Mouse (Mus musculus): ENCODE results near the gene Rnase9. TPM values are rescaled to one million over a fixed set of nuclear protein-coding genes. Genes with fewer than 3 reads are reported as not detected.

The Rnase9 gene
- total and polyA plus RNA-seq, 2 experiments from 2014 or later, result not detected

- no peaks in the 10 kb centered on the region for H3K9me3 ChIP-seq (ENCODE audit: low read length)
- no peaks in the 10 kb centered on the region for H3K27me3 ChIP-seq (ENCODE audit: insufficient read depth, low read length)
- H3K27ac ChIP-seq, result no peak overlapping the region
- no peak overlapping the region for H3K9ac ChIP-seq (replicated peaks; ENCODE audit: low read length)
- no peak for DNase-seq (ENCODE audit: low spot score)
- H3K4me2 ChIP-seq (ENCODE audit: low read depth, low read length), result no peak overlapping the region
- H3K36me3 ChIP-seq (ENCODE audit: insufficient read depth, low read length), result no peaks in the 10 kb centered on the region
- 89% methylated on average over 4 of the region's 4 CpGs for WGBS
- H3K4me3 ChIP-seq (ENCODE audit: low read length), result no peak overlapping the region
- no peak for ATAC-seq
- TF ChIP-seq CTCF (IDR thresholded peaks at IDR 0.05; ENCODE audit: low read depth), result no peak
- H3K4me1 ChIP-seq (ENCODE audit: insufficient read depth, low read length), result no peaks in the 10 kb centered on the region
Measured at GRCm38 (mm10) chr14:51085911-51086310, 44.2 kb upstream of the Rnase9 start.

- DNase-seq (ENCODE audit: low spot score) (no peak), ATAC-seq (no peak)
- Histone ChIP-seq H3K4me2 (ENCODE audit: low read depth, low read length) (no peak overlapping the region), H3K27me3 (ENCODE audit: insufficient read depth, low read length) (no peaks in the 10 kb centered on the region), H3K4me3 (ENCODE audit: low read length) (no peak overlapping the region), H3K9me3 (ENCODE audit: low read length) (no peaks in the 10 kb centered on the region), H3K9ac (replicated peaks; ENCODE audit: low read length) (no peak overlapping the region), H3K36me3 (ENCODE audit: insufficient read depth, low read length) (no peaks in the 10 kb centered on the region), H3K27ac (no peak overlapping the region), H3K4me1 (ENCODE audit: insufficient read depth, low read length) (no peaks in the 10 kb centered on the region)
- TF ChIP-seq CTCF (IDR thresholded peaks at IDR 0.05; ENCODE audit: low read depth), result no peak
- 90% methylated on average over 2 of the region's 2 CpGs for WGBS
Measured at GRCm38 (mm10) chr14:51085086-51085485, 43.4 kb upstream of the Rnase9 start.

- no peak overlapping the region for H3K9ac ChIP-seq (replicated peaks; ENCODE audit: low read length)
- no peak for ATAC-seq
- no peak for TF ChIP-seq CTCF (IDR thresholded peaks at IDR 0.05; ENCODE audit: low read depth)
Measured at GRCm38 (mm10) chr14:51083805-51084204, 42.1 kb upstream of the Rnase9 start.

GRCm38 (mm10) chr14:51082599-51083581 is 41.2 kb upstream of the Rnase9 start:
- Histone ChIP-seq H3K9me3 (ENCODE audit: low read length) (no peaks in the 10 kb centered on the region), H3K27me3 (ENCODE audit: insufficient read depth, low read length) (no peaks in the 10 kb centered on the region), H3K4me2 (ENCODE audit: low read depth, low read length) (peak overlapping the region; percentile 78), H3K27ac (peak overlapping the region; percentile 34; the same call in 1 of the 2 replicates), H3K36me3 (ENCODE audit: insufficient read depth, low read length) (no peaks in the 10 kb centered on the region), H3K9ac (replicated peaks; ENCODE audit: low read length) (peak overlapping the region; percentile 51), H3K4me3 (ENCODE audit: low read length) (peak overlapping the region; percentile 56), H3K4me1 (ENCODE audit: insufficient read depth, low read length) (no peaks in the 10 kb centered on the region)
- ATAC-seq (peak; percentile 82), DNase-seq (ENCODE audit: low spot score) (peak; percentile 60)
- WGBS, result 2% methylated on average over 40 of the region's 40 CpGs
- no peak for TF ChIP-seq CTCF (IDR thresholded peaks at IDR 0.05; ENCODE audit: low read depth)

More at GRCm38 (mm10) chr14:51083805-51084204, 42.1 kb upstream of the Rnase9 start:
- H3K36me3 ChIP-seq (ENCODE audit: insufficient read depth, low read length), result no peaks in the 10 kb centered on the region
- WGBS, result 10% methylated on average over 7 of the region's 7 CpGs
- H3K27me3 ChIP-seq (ENCODE audit: insufficient read depth, low read length), result no peaks in the 10 kb centered on the region
- no peak overlapping the region for H3K27ac ChIP-seq
- peak overlapping the region; percentile 56 for H3K4me3 ChIP-seq (ENCODE audit: low read length)
- H3K4me2 ChIP-seq (ENCODE audit: low read depth, low read length), result peak overlapping the region; percentile 78
- no peaks in the 10 kb centered on the region for H3K4me1 ChIP-seq (ENCODE audit: insufficient read depth, low read length)
- no peak for DNase-seq (ENCODE audit: low spot score)
- H3K9me3 ChIP-seq (ENCODE audit: low read length), result no peaks in the 10 kb centered on the region

- no peaks in the 10 kb centered on the region for H3K4me1 ChIP-seq (ENCODE audit: insufficient read depth, low read length)
- no peak overlapping the region for H3K4me2 ChIP-seq (ENCODE audit: low read depth, low read length)
- no peaks in the 10 kb centered on the region for H3K9me3 ChIP-seq (ENCODE audit: low read length)
- H3K27me3 ChIP-seq (ENCODE audit: insufficient read depth, low read length), result no peaks in the 10 kb centered on the region
- no peak overlapping the region for H3K9ac ChIP-seq (replicated peaks; ENCODE audit: low read length)
- H3K36me3 ChIP-seq (ENCODE audit: insufficient read depth, low read length), result no peaks in the 10 kb centered on the region
- DNase-seq (ENCODE audit: low spot score), result no peak
- no peak for ATAC-seq
- no peak overlapping the region for H3K4me3 ChIP-seq (ENCODE audit: low read length)
- H3K27ac ChIP-seq, result no peak overlapping the region
- TF ChIP-seq CTCF (IDR thresholded peaks at IDR 0.05; ENCODE audit: low read depth), result no peak
- 93% methylated on average over 2 of the region's 2 CpGs for WGBS
Measured at GRCm38 (mm10) chr14:51081035-51081434, 39.4 kb upstream of the Rnase9 start.

- ATAC-seq (no peak), DNase-seq (ENCODE audit: low spot score) (no peak)
- Histone ChIP-seq H3K27me3 (ENCODE audit: insufficient read depth, low read length) (no peaks in the 10 kb centered on the region), H3K4me3 (ENCODE audit: low read length) (no peak overlapping the region), H3K9ac (replicated peaks; ENCODE audit: low read length) (no peak overlapping the region), H3K27ac (no peak overlapping the region), H3K9me3 (ENCODE audit: low read length) (no peaks in the 10 kb centered on the region), H3K36me3 (ENCODE audit: insufficient read depth, low read length) (no peaks in the 10 kb centered on the region), H3K4me1 (ENCODE audit: insufficient read depth, low read length) (no peaks in the 10 kb centered on the region), H3K4me2 (ENCODE audit: low read depth, low read length) (no peak overlapping the region)
- no peak for TF ChIP-seq CTCF (IDR thresholded peaks at IDR 0.05; ENCODE audit: low read depth)
- 92% methylated on average over 1 of the region's 1 CpGs for WGBS
Measured at GRCm38 (mm10) chr14:51079180-51079579, 37.5 kb upstream of the Rnase9 start.

- no peak for TF ChIP-seq CTCF (IDR thresholded peaks at IDR 0.05; ENCODE audit: low read depth)
- H3K36me3 ChIP-seq (ENCODE audit: insufficient read depth, low read length), result no peaks in the 10 kb centered on the region
- ATAC-seq (no peak), DNase-seq (ENCODE audit: low spot score) (no peak)
- H3K4me3 ChIP-seq (ENCODE audit: low read length), result no peak within 1 kb of the TSS
- H3K4me2 ChIP-seq (ENCODE audit: low read depth, low read length), result no peak within 1 kb of the TSS
- 91% methylated on average over 3 of the region's 3 CpGs for WGBS
- no peaks in the 10 kb centered on the region for H3K9me3 ChIP-seq (ENCODE audit: low read length)
- H3K27ac ChIP-seq, result no peak within 1 kb of the TSS
- H3K9ac ChIP-seq (replicated peaks; ENCODE audit: low read length), result no peak within 1 kb of the TSS
- no peaks in the 10 kb centered on the region for H3K4me1 ChIP-seq (ENCODE audit: insufficient read depth, low read length)
- no peaks in the 10 kb centered on the region for H3K27me3 ChIP-seq (ENCODE audit: insufficient read depth, low read length)
Measured at GRCm38 (mm10) chr14:51074335-51074734, 32.7 kb upstream of the Rnase9 start, which contains the start of gene Olfr750. Gene Olfr750 (minus strand): TSS chr14:51074435.
